Mouse (Mus musculus) mouse embryonic stem cell (cell line): ENCODE measurements around the gene Pcbp2.

ENCODE experiments used
- in situ Hi-C, 2 experiments: fragments of 300-500 bp; cut with MboI; formaldehyde crosslinking; loops; 1 replicate in 1 of 2; 3 replicates in 1 of 2; pipeline ENCODE4 v1.14.3; 2019 to 2020; ENCODE audit warnings: low sequenced_read_pairs in 2 of 2, low pct_unique_long_range_greater_than_20kb in 1 of 2, mixed read lengths in 1 of 2; ENCODE audit not compliant: unreplicated experiment in 1 of 2

Gene Pcbp2

DNA sequence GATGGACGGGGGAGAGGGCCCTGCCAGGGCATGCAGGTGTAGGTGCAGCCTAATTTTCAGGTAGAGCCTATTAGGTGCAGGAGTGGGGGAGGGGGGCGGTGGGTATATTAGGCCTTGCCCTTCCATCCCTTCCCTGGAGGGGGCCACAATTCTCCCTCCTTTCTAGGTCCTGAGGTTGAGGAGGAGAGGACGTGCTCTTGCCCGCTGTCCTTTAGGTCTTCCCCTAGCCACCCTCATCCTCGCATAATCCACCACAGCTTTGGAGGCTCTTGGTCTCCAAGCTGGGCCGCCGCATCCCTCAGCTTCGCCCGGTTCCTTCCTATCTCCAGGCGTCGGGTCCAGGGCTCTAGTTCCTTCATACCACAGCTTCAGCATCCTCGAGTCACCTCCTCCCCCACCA, 46.0 kb downstream of the Pcbp2 start:
- in situ Hi-C loops, result no loop called here

DNA sequence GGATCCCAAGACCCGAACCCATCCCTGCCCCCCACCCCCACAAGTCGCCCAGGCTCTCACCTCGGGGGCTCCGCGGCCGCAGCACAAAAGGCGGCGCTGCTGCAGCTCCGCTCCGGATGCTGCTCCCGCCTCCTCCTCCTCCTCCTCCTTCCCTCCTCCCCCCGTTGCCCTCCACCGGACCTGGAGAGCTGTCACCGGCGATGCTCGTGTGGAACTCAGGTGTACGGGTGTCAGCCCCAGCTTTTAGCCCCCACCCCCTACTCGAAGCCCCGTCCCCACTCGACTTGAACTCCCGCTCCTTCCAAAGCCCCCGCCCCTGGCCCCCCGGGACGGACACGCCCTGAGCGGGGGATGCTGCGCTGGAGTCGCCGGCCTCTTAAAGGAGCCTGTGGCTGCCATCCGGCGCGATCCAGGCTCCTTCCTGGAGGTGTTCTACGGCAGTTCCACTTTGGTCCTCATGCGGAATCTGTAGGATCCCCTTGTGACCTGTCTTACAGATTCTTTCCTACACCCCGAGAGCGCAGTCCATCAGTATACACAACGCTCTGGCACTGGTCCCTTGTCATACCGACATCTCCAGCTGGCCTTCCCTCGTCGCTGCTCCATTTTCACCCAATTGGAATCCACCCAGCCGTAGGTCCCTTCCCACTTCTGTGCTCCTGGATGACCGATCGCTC, 46.5 kb downstream of the Pcbp2 start, which contains the start of gene Map3k12:
Gene Map3k12, minus strand, starts transcription at position 337 of the 677 bp plus-strand sequence.
- in situ Hi-C loops, result no loop called here

DNA sequence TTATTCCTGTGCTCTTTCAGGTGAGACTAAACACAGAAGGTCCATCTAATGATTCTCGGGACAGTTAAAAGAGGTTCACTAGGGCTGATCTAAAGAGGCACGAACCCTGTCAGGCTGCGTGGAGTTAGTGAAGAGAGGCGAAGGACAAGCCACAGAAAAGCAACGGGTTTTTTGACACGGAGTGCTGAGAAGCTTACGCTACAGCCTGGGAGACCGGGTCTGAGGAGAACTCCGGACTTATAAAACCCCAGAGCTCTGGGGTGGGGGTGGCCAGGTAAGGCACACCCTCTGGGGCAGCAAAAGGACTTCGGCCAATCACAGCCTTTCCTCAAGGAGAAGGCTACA, 47.3 kb downstream of the Pcbp2 start:
- in situ Hi-C loops, result no loop called here

DNA sequence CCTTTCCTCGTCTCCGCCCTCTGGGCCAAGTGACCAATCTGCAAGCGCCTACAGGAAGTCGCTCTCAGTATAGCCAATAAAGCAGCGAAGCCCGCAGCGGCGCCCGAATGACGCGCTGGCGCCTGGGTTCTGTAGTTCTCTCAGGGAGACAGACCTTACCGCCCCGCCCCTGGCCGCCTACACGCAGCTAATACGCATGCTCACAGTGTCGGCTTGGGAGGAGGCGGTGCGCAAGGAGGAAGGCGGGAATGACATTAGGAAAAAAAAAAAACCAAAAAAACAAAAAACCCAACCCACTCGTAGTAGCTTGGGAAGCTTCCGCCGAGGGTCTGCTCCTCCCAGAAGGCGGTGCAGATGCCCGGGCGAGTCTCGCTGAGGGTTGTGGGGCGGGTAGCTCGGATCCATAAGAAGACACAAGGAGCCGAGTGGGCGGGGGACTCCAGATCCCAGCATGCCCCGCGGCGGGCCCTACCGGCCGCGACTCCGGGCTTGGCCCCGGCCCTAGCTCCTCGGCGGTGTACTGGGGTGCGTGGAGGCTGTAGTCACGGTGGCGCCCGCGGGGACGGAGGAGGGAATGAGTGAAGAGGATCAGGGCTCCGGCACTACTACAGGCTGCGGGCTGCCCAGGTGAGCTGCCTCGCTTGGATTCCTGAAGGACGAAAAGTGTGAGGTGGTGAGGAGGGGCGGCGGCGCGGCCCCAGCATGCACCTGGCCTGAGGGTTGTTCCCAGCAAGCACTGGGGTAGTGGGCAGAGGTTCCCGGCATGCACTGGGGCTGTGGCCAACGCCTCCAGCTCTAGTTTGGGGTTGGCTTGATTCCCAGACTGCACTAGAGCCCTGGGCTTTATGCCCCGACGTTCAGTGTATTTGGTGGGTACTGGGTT, 47.9 kb downstream of the Pcbp2 start, which contains the start of gene Tarbp2:
Gene Tarbp2, plus strand, starts transcription at position 217 of the 883 bp plus-strand sequence.
- in situ Hi-C loops, result no loop called here

DNA sequence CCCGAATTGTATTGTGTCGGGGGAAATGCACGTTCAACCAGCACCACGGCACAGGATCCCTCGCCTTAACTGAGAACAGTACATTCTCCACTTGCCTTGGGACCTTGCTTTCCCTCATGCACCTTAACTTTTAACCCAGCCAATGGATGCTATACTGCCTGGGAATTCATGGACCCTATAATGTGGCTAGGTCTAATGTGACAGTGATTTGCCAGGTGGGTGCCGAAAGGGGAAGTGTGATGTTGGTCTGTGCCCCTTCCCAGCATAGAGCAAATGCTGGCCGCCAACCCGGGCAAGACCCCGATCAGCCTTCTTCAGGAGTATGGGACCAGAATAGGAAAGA, 48.5 kb downstream of the Pcbp2 start:
- in situ Hi-C loops, result no loop called here

DNA sequence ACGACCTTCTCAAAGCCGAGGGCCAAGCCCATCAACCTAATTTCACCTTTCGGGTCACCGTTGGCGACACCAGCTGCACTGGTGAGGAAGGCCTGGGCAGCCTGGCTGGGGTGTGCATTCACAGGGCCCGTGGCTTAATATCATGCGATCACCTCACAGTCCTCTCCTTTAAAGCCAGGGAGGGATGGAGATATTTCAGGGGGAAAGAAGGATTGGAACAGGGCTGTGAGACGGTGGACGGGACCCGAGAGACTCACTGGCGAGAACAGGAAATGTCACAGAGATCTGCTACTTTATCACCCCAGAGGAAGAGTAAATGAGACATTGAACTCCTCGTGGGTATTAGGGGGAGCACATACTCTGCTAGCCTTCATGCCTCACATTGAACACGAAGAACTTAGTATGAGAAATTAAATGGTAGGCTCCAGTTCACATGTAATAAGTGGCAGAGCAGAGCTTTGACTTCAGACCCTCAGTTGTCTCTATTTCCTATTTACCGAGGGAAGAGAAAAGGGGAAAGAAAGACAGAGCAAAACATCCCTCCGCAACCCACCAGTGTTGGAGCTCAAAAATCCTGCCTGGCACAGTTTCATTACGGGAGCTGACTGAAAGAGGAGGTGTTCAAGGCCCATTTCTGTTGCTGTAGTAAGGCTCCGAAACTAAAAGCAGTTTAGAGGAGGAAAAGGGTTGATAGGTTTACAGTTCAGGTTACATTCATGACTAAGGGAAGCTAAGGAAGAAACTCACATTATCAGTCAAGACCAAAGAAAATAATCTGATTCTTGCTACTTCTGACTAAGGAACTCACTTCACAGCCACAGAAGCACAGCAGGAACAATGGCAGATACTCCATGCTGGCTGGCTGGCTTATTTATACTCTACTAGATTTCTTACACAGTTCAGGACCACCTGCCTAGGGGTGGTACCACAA, 49.1 kb downstream of the Pcbp2 start:
- in situ Hi-C loops, result no loop called here

DNA sequence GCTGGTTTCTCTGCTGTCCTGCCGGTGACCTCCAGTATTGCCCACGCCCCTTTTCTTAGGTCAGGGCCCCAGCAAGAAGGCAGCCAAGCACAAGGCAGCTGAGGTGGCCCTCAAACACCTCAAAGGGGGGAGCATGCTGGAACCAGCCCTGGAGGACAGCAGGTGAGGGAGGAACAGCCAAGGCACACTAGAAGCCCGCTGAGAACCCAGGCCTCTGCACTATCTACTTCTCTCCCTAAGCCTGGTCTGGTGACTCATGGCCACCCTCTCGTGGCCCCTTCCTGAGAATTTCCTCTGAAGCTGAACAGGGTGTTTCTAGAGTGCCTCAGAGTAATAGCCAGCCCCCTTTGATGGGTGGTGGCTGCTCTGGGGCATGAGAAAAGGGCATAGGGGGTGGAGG, 50.1 kb downstream of the Pcbp2 start:
- in situ Hi-C loops, result no loop called here

DNA sequence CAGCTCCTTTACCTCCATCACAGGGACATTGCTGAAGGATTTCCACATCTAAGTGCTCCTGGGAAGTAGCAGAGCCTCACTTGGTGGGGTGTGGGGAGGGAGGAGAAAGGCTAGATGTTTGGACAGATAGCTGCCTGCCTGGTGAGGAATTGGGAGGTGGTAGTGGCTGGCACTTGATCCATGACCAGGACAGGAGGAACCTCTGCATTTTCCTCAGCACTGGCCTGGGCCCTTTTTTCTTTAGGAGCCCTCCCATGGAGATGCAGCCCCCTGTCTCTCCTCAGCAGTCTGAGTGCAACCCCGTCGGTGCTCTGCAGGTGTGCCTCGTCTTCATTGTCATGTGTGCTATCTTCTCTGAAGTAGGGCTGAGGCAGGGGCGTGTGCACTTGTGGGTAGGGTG, 51.1 kb downstream of the Pcbp2 start:
- in situ Hi-C loops, result no loop called here

DNA sequence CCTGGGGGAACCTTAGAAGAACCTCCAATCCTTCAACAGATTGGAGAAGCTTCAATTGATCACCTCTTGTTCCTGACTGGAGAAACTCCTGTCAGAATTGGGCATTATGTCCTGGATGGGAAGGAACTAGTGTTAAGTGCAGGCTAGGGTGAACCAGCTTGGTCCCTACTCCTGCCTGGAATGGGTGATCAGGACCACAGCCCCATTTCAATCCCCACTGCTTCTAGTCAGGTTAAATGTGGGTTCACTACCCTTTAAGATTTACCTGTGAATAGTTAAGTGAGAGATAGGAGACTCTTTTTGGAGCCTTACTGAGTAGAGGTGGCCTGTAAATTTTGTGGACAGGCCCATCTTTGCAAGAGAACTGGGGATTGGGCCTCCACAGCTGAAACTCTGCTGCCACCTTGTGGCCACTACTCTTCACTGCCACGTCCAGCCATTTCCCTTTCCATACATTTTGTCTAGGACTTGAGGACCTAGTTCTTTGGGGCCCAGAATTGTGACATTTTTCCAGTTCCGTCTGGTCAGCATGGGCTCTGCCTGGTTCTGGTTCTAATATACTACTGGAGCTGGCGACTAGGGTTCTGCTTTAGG, 54.6 kb downstream of the Pcbp2 start, which contains the start of gene Npff:
Gene Npff, minus strand, starts transcription at position 51 of the 594 bp plus-strand sequence.
- in situ Hi-C loops, result no loop called here

DNA sequence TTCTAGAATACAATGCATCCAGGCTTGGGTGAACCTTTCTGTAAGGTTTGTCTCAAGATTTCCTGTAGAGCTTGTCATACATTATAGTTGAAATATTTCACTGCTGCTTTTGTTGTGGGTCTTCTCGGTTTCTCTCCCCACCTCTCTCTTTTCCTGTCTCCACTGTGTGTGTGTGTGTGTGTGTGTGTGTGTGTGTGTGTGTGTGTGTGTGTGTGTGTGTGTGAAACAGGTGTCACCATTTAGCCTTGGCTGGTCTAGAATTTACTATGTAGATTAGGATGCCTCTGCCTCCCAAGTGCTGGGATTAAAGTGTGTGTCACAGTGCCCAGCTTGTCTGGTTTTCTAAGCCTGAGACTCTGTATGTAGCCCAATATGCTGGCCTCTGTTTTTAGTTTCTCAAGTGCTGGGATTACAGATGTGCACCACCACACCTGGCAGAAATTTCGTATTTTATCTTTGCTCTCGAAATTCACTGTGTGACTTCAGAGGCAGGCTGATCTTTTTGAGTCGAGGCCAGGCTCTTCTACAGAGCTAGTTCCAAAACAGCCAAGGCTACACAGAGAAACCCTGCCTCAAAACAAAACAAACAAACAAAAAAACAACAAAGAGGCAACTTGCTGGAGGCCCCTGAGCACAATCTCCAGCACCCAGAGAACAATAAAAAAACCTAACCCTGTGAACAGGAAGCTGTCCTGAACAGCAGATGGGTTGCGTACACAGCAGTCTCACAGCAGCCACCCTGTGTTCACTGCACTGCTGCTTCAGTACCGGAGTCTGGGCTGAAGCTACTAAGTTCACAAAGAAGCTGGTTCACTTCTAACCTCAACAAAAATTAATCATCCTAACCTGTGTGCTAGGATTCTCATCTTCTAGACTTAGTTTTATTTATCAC, 56.0 kb downstream of the Pcbp2 start:
- in situ Hi-C loops, result no loop called here

DNA sequence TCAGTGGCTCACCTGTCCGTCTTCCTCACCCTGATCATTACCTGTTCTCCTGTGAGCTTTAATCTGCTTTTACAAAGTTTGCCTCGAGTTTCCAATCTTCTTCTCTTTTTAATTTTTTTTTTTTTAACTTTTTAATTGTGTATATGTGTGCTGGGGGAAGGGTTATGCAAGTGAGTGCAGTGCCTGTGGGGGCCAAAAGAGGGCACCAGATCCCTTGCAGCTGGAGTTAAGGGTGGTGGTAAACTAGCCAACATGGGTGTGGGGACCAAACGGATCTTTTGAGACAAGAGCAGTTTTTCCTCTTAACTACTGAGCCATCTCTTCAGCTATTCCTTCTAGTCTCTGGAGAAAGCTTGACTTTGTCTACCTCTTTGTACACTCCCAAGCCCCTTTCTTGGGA, 57.6 kb downstream of the Pcbp2 start:
- in situ Hi-C loops, result no loop called here

DNA sequence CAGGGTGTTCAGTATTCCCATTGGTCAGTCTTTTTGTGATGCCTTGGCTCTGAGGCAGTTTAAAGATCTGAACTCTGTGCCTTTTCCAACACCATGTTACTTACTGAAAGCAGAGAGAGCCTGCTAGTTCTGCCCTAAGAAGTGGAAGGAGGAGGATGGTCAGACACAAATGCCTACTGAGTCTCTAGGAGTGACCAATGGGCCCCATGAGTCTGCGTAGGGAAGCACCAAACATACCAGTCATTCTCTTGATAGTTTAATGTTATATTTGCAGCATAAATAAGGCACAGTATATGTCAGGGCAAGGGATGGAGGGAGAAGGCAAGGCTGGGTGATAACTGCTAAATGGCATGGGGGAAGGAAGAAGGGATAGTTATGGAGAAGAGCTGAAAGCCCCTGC, 58.1 kb downstream of the Pcbp2 start:
- in situ Hi-C loops, result no loop called here

DNA sequence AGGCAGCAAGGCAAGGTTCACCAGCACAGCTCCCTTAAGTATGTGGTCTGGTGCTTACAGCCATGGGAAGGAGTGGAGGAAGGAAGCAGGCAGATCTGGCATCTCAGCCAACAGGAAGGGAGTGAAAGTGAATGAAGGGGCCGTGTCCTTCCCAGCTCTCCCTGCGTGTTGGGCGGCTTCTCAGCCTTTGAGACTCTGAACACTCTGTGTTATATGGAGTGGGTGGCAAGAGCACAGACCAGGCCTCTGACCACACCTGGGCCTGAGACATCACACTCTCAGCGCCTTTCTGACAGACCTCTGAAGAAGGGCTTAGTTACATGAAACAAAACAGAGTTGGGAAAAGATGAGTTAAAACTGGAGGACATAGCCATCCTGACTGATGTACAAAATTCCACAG, 60.2 kb downstream of the Pcbp2 start:
- in situ Hi-C loops, result no loop called here

DNA sequence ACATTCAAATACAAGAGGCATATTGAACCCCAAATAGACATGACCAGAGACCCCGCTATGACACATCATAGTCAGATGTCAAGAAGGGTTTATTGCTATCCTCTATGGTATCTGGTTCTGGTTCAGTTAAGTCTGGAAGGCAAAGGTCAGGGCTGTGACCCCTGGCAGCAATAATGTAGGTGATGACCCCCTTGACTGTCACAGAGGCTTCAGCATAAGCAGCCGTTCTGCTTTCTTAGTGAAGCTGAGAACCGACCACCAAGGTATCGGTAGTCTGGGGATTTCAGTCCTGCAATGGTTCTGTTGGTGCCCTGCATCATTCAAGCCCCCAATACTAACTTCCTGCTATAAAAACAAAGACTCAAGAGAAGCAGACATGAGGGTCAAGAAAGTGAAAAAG, 61.2 kb downstream of the Pcbp2 start:
- in situ Hi-C loops, result no loop called here

DNA sequence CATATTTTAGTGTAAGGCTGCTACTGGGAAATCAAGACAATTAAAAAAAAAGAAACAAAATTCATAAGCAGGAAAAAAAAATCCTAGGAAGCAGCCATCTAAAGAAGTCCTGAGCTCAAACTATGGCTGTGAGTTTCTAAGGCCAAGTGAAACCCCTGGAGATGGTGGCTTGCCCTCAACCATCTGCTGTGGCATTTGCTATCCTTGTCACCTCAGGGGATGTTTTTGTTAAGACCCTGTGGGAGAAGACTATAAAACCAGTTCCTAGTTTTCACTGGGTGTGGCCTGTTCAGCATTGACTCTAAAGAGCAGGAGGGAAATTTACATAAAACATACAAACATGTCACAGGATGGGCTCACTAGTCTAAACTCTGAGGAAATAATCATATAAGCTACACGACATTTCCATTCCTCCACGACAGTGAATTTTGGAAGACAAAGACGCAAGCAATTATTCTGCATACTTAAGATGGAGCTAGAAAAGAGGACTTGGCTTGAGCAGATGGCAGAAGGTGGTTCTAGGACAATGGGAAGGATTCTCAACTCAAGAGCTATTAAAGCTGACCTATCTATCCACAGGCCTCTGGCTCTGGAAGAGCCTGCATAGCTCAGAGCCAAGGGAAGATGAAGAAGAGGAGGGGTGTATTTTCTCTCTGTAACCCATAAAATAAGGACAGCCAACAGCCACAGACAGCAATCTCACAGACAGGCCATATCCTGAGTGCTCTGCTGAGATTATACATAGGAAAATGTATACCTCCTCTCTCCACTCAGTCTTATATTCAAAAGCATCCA, 62.0 kb downstream of the Pcbp2 start:
- in situ Hi-C loops, result no loop called here

DNA sequence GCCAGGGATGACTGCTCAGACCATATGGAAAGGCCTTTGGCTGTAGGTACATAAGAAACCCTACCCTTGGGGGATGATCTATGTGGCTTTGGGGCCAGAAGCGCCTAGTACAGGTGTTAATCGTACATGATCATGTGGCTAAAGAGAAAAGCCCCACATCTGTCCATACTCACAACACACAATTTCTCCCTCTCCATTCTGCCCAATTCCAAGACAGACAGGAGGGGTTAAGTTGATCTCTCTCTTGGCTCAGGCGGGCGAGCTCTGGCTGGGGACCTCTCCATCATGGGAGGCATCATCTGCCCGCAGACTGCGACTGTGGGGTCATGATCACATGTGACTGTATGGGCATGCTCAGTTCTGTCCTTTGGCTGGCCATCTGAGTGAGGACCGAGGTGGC, 63.6 kb downstream of the Pcbp2 start:
- in situ Hi-C loops, result no loop called here

DNA sequence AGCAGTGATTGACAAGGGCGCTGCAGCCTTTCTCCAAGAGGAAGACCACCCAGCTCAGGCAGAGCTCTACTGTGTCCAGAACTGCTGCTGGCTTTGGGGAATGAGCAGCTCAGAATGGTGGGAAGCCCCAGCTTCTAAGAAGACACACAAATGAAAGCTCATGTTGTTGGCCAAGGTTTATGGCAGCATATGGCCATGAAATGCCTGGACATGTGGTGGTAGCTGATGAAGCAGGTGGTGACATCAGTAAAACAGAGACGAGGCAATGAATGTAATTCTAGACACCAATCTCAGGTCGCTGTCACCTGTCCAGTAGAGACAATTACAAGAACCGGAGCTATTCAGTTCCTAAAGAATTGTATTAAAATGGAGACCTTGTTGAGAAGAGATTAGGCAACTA, 74.5 kb downstream of the Pcbp2 start:
- in situ Hi-C loops, result no loop called here
